Mouse (Mus musculus) thymus, adult 2 months (tissue): ENCODE data around the gene Sptbn4.

ENCODE experiments used
- CTCF ChIP-seq: fragments of 200-500 bp; IDR thresholded peaks from 2 replicates; pipeline ENCODE4 v1.5.1; 2012; ENCODE audit warnings: mild to moderate bottlenecking, control low read depth, low read length, moderate library complexity, borderline replicate concordance; ENCODE audit not compliant: control insufficient read depth, poor library complexity, insufficient read depth; ENCODE audit errors: extremely low read depth
- POLR2A ChIP-seq: fragments of 200-500 bp; IDR thresholded peaks from 2 replicates; pipeline ENCODE4 v1.6.1; 2012; ENCODE audit warnings: mild to moderate bottlenecking, low read length, control low read depth, moderate library complexity; ENCODE audit not compliant: control insufficient read depth, poor library complexity, insufficient read depth; ENCODE audit errors: extremely low read depth

GRCm38 (mm10) chr7:27440014-27440413, 7.5 kb downstream of the Sptbn4 start:
- TF ChIP-seq CTCF, result no peak
- TF ChIP-seq POLR2A, result no peak
